Mouse (Mus musculus) liver, embryonic 14.5 days (tissue): ENCODE measurements around the gene Tarbp1.

Experiments
- CTCF ChIP-seq: IDR thresholded peaks from 2 replicates; pipeline ENCODE4 v1.5.1; 2016; ENCODE audit warnings: antibody characterized with exemption, low read depth, control low read depth
- EP300 ChIP-seq: IDR thresholded peaks from 2 replicates; pipeline ENCODE4 v1.6.1; 2016; ENCODE audit warnings: antibody characterized with exemption, low read depth

- TF ChIP-seq CTCF, result no peak
- no peak for TF ChIP-seq EP300
Measured at GRCm38 (mm10) chr8:126473802-126474298, 1.0 kb downstream of the Tarbp1 start.
